Mouse (Mus musculus): ENCODE data around the gene BC030499.
"Not testable (repeated sequence)": the region's sequence is repeated elsewhere in the genome, so short reads cannot be mapped to it uniquely, and the experiment has no call there.

Gene BC030499

DNA sequence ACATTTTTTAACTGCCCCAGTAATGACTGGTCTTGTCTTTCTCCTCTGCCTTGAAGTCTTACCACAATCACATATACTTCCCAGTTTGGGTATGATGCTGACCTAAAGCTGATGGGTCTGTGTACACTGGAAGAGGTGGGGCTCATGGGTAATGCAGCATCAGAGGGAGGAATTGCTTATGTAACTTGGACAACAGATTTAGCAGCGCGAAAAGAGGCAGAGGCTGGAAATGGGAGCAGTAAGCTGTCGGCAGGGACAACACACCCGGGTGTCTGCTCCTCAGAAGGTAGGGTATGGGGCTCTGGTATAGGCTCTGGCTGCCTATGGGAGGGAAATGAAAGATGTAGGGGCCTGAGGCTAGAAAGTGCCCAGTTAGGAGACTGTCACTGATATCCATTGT, at the start of gene BC030499:
Gene BC030499 (plus strand): TSS at position 188 of the 400 bp plus-strand sequence.
- DNase-seq (ENCODE audit: low spot score in 2 of 2): peak in 1 of 2 experiments; percentile 16

DNA sequence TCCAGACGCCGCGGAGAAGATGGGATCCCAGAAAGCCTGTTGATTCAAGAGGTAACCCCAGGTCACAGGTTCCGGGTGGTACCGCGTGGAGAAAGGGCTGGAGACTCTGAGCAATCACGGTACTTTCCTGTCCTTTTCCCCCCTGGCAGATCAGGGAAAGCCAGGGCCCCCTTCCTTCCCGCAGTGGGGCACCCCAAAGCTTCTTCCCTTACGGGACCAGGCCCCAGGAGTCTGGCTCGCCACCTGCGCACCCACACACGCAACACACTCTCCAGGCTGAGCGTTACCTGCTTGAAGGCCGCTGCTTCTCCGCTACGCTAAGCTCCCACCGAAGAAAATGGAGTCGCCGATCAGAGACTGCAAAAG, 45.4 kb upstream of the BC030499 start:
- no peak for DNase-seq (ENCODE audit: low spot score in 2 of 2)

- peak; percentile 76 to 78 for DNase-seq (ENCODE audit: low spot score in 2 of 2)
These were observed 44.9 kb upstream of the BC030499 start, which contains the start of the genes Sdf2 and Supt6 for GRCm38 (mm10) chr11:78245627-78246317. TSS of gene Sdf2 (plus strand) at chr11:78245746. TSS of gene Supt6 (minus strand) at chr11:78245987.

- no peak for DNase-seq (ENCODE audit: low spot score in 2 of 2)
These were observed 44.2 kb upstream of the BC030499 start for GRCm38 (mm10) chr11:78246318-78247011.

- no peak for DNase-seq (ENCODE audit: low spot score in 2 of 2)
These were observed 43.7 kb upstream of the BC030499 start for GRCm38 (mm10) chr11:78247012-78247348.

DNA sequence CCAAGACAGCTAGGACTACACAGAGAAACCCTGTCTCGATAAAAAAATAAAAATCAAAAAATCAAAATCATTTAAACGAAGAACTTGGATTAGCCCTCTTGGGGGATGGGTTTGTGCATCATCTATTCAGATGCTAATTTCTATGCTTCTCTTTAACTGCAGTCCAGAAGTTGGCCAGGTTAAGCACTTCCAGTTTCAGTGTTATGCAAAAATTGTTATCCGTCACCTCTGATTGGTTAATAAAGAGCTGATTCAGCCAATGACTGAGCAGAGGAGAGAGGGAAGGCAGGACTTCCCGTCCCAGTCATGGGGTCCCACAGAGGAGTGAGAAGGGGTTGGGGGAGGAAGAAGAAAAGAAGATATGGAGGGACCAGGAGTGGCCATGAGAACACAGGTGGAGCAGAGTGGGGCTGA, 42.9 kb upstream of the BC030499 start:
- no peak for DNase-seq (ENCODE audit: low spot score in 2 of 2)

- no peak for DNase-seq (ENCODE audit: low spot score in 2 of 2)
These were observed 34.0 kb upstream of the BC030499 start for GRCm38 (mm10) chr11:78256618-78257017.

DNA sequence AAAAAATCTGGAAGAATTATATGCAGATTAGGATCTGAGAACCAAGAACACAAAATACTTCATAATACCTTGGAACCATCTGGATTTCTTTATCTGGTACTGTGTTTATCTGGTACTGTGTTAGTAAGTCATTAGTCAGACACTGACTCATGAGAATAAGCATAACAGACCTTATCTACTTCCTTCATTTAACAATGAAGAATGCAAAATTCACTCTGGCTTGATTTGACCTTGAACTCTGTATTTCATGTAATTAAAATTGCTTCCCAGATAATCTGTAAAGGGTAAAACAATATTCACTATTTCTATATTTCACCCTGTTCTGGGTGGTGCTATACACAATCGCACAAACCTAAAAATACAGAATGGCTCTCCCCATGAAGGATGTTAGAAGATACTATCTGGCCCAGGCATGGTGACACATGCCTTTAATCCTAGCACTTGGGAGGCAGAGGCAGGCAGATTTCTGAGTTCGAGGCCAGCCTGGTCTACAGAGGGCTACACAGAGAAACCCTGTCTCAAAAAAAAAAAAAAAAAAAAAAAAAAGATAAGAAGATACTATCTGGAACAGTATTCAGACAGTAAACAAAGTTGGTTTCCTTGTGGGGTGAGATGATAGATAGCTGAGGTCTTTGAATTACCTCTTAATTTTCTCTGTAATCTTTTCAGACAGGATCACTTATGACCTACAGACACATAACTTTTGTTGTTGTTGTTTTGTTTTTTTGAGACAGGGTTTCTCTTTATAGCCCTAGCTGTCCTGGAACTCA, 30.0 kb upstream of the BC030499 start:
- no peak for DNase-seq (ENCODE audit: low spot score in 2 of 2)

DNA sequence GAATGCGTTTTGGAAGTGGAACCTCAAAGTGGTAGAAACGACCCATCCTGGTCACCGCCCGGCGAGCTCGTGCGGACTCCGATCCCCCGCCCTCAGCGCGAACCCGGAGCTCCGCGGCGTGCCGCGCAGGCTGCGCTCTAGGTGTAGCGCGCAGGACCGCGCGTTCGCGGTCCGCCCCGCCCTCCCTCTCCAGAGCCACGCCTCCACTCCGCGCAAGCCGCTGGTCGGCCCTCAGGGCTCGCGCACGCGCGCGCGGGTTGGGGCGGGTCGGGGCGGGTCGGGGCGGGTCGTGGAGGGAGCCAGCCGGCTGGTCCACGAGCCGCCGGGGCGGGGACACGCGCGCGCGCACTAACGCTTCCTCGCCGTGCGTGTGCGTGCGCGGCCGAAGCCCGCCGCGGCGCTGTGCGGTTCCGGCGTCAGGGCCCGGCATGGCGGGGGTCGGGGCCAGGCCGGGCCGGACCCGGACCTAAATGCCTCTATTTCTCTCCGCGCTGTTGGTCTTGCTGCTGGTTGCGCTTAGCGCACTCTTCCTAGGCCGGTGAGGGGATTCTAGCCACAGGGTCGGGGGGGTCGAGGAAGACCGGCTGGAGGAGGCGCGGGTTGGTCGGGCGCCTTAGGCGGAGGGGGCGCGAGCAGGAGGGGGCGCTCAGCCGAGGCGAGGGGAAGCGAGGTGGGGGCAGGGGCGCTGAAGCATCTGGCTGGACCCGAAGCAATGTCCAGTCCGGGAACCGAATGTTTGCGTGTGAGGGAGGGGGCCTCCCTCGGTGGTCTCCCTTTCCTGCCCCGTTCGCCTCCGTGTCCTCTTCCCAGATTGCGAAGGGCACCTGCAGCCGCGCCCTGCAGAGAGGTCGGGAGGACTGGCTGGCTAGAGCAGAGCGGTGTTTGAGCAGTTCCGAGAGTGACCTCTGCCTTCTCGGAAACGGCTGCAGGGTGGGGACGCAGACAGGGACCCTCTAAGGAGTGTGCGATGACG, 29.0 kb upstream of the BC030499 start, which contains the start of gene 2610507B11Rik:
Gene 2610507B11Rik (plus strand): TSS at position 373 of the 973 bp plus-strand sequence.
- peak; percentile 65 to 78 for DNase-seq (ENCODE audit: low spot score in 2 of 2)

- DNase-seq (ENCODE audit: low spot score in 2 of 2): peak in 1 of 2 experiments; percentile 13
These were observed 28.1 kb upstream of the BC030499 start for GRCm38 (mm10) chr11:78262550-78262949.

GRCm38 (mm10) chr11:78265571-78265970, 25.1 kb upstream of the BC030499 start:
- no peak for DNase-seq (ENCODE audit: low spot score in 2 of 2)

GRCm38 (mm10) chr11:78271986-78272385, 18.7 kb upstream of the BC030499 start:
- DNase-seq (ENCODE audit: low spot score in 2 of 2): peak; percentile 20 to 50

- no peak for DNase-seq (ENCODE audit: low spot score in 2 of 2)
These were observed 15.0 kb upstream of the BC030499 start for GRCm38 (mm10) chr11:78275596-78275995.

DNA sequence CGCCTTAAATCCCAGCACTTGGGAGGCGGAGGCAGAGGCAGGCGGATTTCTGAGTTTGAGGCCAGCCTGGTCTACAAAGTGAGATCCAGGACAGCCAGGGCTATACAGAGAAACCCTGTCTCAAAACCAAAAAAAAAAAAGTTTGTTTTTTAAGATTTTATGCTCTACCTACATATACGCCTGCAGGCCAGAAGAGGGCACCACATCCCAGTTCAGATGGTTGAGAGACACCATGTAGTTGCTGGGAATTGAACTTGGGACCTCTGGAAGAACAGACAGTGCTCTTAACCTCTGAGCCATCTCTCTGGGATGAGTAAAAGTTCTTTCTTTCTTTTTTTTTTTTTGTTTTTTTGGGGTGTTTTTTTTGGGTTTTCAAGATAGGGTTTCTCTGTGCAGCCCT, 14.5 kb upstream of the BC030499 start:
- DNase-seq (ENCODE audit: low spot score in 2 of 2): not testable (repeated sequence)

DNA sequence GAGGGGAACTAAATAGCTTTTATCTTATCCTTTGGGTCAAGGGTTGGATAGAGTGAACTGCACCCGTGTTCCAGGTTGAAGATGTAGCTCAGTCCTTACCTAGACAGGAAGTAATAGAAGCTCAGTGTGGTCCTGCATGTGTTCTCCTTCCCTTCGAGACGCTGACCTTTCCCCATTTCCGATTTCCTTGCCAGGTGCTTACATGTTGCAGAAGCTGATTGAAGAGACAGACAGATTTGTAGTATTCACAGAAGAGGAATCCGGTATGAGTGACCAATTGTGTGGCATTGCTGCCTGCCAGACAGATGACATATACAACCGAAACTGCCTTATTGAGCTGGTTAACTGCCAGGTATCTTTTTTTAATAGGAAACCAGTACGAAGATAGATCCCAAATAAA, 11.8 kb upstream of the BC030499 start:
- no peak for DNase-seq (ENCODE audit: low spot score in 2 of 2)

DNA sequence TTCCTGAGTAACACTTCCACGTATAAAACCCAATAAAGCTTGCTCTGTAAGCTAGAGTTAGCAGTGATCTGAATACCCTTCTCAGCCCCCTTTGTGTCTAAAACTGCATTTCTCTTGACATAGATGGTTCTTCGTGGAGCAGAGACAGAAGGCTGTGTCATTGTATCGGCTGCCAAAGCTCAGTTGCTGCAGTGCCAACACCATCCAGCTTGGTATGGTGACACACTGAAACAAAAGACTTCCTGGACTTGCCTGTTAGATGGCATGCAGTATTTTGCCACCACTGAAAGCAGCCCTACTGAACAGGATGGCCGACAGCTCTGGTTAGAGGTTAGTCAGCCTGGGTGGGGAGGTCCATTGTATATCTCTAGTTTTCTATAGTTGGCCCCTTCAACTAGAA, 11.1 kb upstream of the BC030499 start:
- DNase-seq (ENCODE audit: low spot score in 2 of 2): no peak

GRCm38 (mm10) chr11:78289146-78289763, 1.4 kb upstream of the BC030499 start:
- no peak for DNase-seq (ENCODE audit: low spot score in 2 of 2)

GRCm38 (mm10) chr11:78294585-78294984, 3.9 kb downstream of the BC030499 start:
- no peak for DNase-seq (ENCODE audit: low spot score in 2 of 2)

DNA sequence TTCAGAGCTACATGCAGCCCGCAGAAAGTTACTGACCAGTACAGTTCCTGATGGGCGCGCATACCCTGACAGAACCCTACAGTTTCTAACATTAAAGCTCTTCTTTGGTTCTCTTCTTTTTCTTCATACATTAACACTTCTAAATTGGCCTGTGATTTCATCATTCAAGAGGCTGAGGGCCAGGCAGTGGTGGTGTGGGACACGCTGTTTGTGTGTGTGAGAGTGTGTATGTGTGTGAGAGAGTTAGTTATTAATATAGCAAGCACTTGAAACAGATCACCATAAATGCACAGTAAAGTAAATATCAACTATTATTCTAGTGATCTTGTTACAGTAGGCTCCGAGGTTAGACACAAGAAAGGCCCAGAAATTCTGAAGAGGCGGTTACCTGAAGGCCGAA, 10.3 kb downstream of the BC030499 start:
- DNase-seq (ENCODE audit: low spot score in 2 of 2): no peak

- DNase-seq (ENCODE audit: low spot score in 2 of 2): peak; percentile 74 to 86
These were observed 10.9 kb downstream of the BC030499 start, which contains the start of gene Spag5 for GRCm38 (mm10) chr11:78301357-78302084. TSS of gene Spag5 (plus strand) at chr11:78301529.

Measured in frontal cortex, postnatal 25 days (tissue).